Mouse (Mus musculus) kidney, adult 8-10 months (tissue): ENCODE measurements around the gene Rnf115.
A peak's percentile ranks its signal among the peaks of the same experiment; 100 is the strongest.
"Not testable (repeated sequence)": the region's sequence is repeated elsewhere in the genome, so short reads cannot be mapped to it uniquely, and the experiment has no call there.

Experiments
- DNase-seq, 2 experiments: peaks; one replicate each; pipeline ENCODE4 v3.0.0; 2022

Rnf115 gene

GRCm38 (mm10) chr3:96727343-96727827 is at the start of gene Rnf115, which contains the start of gene Polr3c:
TSS of gene Rnf115 (plus strand) at chr3:96727664.
TSS of gene Polr3c (minus strand) at chr3:96727628.
- peak; percentile 97 for DNase-seq

DNA sequence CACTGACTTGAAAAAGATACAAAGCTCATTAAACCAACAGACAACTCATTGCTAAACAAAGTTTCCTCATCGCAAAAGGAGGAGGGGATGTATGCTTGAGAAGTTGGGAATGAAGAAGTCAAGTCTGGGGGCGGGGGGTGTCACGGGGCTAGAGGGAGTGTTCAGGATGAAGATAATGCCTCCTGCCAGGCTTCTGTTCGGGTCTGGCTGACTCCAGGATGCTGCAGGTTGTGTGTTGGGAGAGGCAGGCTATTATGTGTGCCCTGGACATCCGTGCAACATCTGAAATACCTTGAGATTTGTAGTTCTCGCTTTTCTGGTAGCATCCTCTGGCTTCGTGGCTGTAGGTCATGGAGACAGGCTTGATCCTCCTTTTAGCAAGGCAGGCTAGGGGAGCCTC is 49.0 kb upstream of the Rnf115 start:
- no peak for DNase-seq

DNA sequence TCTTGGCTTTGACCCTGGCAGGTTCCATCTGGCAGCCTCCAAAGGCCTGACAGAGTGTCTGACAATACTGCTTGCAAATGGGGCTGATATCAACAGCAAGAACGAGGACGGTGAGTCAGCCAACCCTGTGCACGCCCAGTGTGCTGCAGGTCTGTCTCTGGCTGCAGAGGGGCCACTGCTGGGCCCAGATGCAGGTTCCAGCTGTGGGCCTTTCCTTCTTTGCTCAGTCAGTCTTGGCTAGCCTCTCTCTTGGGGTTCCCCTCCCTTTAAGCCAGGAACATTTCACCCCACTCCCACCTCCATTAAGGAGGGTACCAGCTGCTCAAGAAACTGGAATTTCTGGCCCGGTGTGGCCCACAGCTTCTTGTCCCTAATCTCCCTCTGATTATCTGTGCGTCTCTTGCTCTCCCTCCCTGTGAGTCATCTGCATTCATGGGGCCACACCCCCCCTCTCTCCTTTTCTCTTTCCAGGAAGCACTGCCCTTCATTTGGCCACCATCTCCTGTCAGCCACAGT is 48.2 kb upstream of the Rnf115 start:
- no peak for DNase-seq

- DNase-seq: no peak
Observed at GRCm38 (mm10) chr3:96680269-96680956, 47.1 kb upstream of the Rnf115 start.

DNA sequence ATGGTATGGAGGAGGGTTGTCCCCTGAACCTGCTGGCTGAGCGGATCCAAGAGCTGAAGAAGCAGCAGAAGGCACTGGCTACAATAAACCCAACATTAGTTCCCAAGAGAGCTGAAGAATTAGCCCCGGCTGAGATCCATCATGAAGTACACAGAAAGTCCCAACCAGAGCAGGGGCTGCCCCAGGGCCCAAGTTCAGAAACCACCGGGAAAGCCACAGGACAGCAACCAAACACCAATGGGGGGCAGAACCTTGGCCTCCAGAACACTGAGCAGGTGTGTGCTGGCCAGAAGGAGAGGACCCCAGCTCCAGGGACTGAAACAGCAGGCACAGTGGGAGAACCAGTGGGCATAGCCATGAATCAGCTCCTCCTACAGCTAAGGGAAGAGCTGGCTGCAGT is 44.0 kb upstream of the Rnf115 start:
- DNase-seq: no peak

DNA sequence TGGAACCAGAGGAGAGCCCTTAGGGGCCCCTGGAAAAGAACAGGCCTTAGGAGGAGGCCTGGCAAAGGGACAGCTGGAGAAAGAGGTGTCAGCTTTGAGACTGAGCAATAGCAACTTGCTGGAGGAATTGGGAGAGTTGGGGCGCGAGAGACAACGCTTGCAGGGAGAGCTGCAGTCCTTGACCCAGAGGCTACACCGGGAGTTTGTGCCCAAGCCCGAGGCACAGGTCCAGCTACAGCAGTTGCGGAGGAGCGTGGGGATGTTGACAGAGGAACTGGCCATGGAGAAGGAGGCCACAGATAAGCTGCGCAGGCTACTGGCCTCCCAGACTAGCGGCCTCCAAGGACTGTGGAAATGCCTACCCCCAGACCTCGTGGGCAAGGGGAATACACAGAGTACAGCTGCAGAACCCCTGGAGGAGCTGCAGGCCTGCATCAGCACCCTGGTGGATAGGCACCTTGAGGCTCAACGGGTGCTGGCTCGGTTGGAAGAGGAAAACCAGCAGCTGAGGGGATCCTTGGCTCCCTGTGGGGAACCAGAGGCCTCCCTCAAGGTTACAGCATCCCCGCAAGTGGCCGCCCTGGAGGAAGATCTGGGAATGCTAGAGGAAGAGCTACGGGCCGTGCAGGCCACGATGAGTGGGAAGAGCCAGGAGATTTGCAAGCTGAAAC is 43.2 kb upstream of the Rnf115 start:
- no peak for DNase-seq

GRCm38 (mm10) chr3:96684822-96685156 is 42.7 kb upstream of the Rnf115 start:
- DNase-seq: no peak

DNA sequence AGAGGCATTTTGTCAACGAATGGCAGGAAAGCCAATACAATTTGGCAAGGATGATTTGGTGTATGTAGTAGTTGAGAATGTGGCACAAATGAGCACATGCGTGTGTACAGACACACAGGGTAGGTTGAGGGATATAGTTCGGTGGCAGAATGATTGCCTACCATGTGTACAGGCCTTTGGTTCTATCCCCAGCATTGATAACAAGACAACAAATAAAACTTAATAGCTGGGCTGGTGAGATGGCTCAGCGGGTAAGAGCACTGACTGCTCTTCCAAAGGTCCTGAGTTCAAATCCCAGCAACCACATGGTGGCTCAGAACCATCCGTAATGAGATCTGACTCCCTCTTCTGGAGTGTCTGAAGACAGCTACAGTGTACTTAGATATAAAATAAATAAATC is 41.4 kb upstream of the Rnf115 start:
- DNase-seq: not testable (repeated sequence)

GRCm38 (mm10) chr3:96688854-96689253 is 38.6 kb upstream of the Rnf115 start:
- DNase-seq: no peak

DNA sequence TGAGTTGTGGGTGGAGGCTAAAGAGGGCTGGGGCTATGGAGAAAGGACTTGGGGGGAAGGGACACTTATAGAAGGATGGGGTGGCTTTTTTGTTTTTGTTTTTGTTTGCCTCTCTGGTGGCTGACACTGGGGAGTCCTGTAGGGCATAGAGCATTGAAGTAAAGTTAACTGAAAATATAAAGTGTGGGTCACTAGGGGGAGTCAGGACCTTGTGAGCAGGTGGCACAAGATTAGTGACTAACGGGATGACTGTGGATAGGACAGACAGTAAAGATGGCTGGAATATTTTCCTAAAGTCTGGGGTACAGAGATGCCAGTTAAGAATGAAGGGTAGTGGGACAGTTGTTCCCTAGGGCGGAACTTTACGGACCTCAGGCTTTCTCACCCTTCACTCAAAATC is 37.2 kb upstream of the Rnf115 start:
- DNase-seq: no peak

- DNase-seq: no peak
Observed at GRCm38 (mm10) chr3:96692506-96692905, 35.0 kb upstream of the Rnf115 start.

- no peak for DNase-seq
Observed at GRCm38 (mm10) chr3:96693579-96693978, 33.9 kb upstream of the Rnf115 start.

GRCm38 (mm10) chr3:96696198-96696765 is 31.2 kb upstream of the Rnf115 start, which contains the start of gene Pias3:
TSS of gene Pias3 (plus strand) at chr3:96696384.
- peak; percentile 87 to 89 for DNase-seq

GRCm38 (mm10) chr3:96696766-96697732 is 30.4 kb upstream of the Rnf115 start:
- peak; percentile 90 for DNase-seq

DNA sequence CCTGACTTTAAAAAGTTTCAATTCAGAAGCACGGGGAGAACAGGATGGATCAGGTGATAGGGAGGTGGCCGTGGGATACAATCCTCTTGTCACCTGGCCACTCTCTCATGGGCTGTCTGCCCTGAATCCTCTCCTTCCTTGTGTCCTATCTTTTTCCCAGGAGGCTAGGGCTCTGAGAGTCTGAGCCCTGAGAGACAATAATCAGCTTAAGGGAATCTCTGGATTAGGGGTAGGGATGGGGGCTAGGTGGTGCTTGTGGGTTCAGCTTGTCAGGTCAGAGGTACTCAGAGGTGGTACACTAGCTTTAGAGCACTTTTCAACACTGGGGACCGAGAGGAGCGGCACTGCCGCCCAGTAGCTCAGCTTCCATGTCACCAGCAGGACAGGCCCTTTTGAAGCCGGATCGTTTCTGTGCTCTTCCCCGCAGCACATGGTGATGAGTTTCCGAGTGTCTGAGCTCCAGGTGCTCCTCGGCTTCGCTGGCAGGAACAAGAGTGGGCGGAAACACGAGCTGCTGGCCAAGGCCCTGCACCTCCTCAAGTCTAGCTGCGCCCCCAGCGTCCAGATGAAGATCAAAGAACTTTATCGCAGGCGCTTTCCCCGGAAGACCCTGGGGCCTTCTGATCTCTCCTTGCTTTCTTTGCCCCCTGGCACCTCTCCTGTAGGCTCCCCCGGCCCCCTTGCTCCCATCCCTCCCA is 28.3 kb upstream of the Rnf115 start:
- DNase-seq: no peak

DNA sequence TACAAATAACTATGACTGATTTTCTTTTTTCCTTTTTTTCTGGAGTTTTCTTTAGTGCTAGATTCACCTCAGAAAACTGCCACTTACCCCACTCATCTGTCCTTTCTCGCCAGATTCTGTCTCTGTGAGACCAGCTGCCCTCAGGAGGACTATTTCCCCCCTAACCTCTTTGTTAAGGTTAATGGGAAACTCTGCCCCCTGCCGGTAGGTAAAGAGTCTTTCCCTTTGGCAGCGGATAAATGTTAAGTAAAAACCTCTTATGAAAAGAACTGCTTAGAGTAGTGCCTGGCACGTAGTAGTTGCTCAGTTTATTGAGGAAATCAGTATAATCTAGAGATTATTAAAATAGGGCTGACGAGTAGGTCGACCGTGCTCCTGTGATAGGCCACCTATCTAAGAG is 27.1 kb upstream of the Rnf115 start:
- no peak for DNase-seq

DNA sequence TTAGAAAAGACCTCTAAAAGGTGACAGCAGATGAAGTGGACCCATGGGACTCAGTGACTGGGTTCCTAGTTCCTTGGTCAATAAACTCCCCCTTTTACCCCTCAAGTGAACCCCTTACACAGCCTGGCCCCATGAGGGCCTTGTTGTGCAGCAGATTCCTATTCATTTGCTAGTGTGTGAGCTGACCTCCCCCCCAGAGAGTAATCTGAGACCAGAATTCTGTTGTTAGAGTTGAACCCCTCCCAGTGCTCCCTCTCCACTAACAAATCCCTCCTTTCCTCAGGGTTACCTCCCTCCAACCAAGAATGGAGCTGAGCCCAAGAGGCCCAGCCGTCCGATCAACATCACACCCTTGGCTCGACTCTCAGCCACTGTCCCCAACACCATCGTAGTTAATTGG is 26.5 kb upstream of the Rnf115 start:
- no peak for DNase-seq

GRCm38 (mm10) chr3:96704778-96705177 is 22.7 kb upstream of the Rnf115 start:
- no peak for DNase-seq

DNA sequence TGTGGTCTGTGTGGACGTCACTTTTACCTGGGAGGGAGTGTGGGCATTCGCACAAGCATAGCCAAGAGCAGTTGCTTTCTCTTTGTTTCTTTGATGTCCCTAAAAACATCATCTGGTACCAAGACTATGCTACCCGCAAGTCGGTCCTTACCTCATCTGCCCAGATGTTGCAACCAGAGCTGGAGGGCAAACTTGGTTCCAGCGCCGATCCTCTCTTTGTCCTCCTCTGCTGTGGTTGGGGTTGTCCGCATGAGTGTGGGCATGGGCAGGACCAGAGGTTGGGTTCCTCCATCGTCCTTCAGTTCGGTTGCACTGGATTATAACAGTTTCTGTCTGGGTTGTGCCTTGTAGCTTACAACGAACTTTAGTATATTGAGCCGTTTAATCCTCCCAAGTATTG is 21.2 kb upstream of the Rnf115 start:
- no peak for DNase-seq

DNA sequence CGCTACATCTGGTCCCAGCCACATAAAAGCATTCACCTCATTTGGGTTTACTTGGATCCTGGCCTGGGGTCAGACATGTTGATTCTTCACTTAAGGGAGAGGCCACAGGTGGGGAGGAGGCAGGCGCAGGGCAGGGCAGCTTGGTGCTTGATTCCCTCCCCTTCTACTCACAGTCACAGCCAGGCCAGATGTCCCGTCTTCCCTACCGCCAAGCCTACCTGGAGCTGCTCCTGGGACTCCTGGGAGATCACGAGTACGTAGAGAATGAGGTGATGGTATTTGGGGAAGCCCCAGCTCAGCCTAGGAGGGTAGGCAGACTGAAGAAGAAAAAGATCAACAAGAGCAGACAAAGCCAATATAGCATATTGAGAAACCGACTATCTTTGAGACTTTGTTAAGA is 20.5 kb upstream of the Rnf115 start:
- no peak for DNase-seq

- peak; percentile 60 to 78 for DNase-seq
Observed at GRCm38 (mm10) chr3:96707903-96708683, 19.4 kb upstream of the Rnf115 start, which contains the start of gene Nudt17. TSS of gene Nudt17 (minus strand) at chr3:96708562.
